Mouse (Mus musculus): ENCODE measurements around the gene Rpl19.

DNA sequence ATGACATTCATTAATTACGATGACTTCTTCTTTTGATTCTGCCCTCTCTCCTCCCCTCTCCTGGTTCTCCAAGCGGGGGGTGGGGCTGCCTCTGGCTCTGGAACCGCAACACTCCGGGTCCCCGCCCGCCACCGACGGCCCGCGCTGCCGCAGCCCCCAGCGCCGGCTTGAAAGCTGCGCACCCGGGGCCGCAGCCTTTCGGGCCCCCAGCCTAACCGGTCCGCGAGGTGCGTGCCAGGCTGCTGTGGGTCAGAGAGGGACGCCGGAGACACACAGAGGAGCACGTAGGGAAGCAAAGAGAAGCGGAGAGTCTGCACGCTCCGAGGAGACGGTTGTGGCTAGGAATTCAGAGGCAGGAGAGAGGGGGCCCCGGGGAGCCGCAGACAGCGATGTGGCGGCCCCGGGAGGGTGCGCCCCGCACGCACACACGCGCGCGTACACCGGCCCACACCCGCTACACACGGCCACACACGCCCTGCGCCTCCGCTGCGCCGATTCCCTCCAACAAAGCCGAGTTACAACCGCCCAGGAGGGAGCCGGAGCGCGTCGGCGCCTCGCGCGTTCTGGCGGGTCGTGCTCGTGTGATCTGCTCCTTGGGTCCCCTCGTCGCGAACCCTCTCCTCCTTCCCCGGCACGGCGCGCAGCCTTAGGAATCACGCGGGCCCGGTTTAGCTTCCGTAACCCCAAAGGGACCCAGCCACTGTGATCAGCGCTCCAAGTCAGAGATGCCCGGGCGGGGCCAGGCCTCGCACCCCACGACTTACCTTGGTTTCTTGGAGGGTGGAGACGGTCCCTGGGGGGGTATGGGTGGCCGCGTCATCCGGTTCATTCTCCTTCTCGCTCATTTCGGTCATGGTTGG is 25.8 kb downstream of the Rpl19 start:
- no peak for TF ChIP-seq ZMIZ1 (IDR thresholded peaks at IDR 0.05; ENCODE audit: low read depth, low read length)
- TF ChIP-seq NELFE (IDR thresholded peaks at IDR 0.05; ENCODE audit: low read depth, low read length) = no peak
- TF ChIP-seq POLR2A (IDR thresholded peaks at IDR 0.05; ENCODE audit: low read depth, low read length) = no peak
- TF ChIP-seq TCF12 (IDR thresholded peaks at IDR 0.05; ENCODE audit: low read depth, low read length) = no peak
- no peak for TF ChIP-seq CTCF (conservative IDR thresholded peaks at IDR 0.05 in 1 of 2, IDR thresholded peaks at IDR 0.05 in 1 of 2; ENCODE audit: low read depth in 2 of 2, low read length in 2 of 2)
- TF ChIP-seq MEF2A (IDR thresholded peaks at IDR 0.05; ENCODE audit: borderline replicate concordance, low read depth, low read length) = no peak
- no peak for TF ChIP-seq E2F4 (IDR thresholded peaks at IDR 0.05; ENCODE audit: insufficient replicate concordance, low read depth, low read length)
- no peak for TF ChIP-seq ZC3H11A (IDR thresholded peaks at IDR 0.05; ENCODE audit: low read depth, low read length)
- no peak for TF ChIP-seq POLR2AphosphoS2 (IDR thresholded peaks at IDR 0.05; ENCODE audit: low read depth, low read length)
- TF ChIP-seq ZKSCAN1 (IDR thresholded peaks at IDR 0.05; ENCODE audit: borderline replicate concordance, low read depth, low read length) = no peak
- TF ChIP-seq JUND (conservative IDR thresholded peaks at IDR 0.05; ENCODE audit: low read depth, low read length) = no peak
- TF ChIP-seq JUN (IDR thresholded peaks at IDR 0.05; ENCODE audit: insufficient read depth, low read depth, low read length) = no peak
- no peak for TF ChIP-seq EP300 (IDR thresholded peaks at IDR 0.05; ENCODE audit: low read length)
- no peak for TF ChIP-seq ZNF384 (IDR thresholded peaks at IDR 0.05; ENCODE audit: low read depth, low read length)

Data from CH12.LX (cell line).